Mouse (Mus musculus) myocyte (in vitro differentiated cells): ENCODE measurements at regions not wholly inside any gene's neighbourhood (a gene's known extent, or its start where the extent isn't known, plus 50 kb on each side); places are given as distances from the start of the nearest gene placed in this dataset.

Source experiments
- H3K27me3 ChIP-seq: one replicate; pipeline ENCODE4 v1.6.1; 2011; ENCODE audit not compliant: control insufficient read depth, insufficient read depth, insufficient read length
- H3K36me3 ChIP-seq: one replicate; pipeline ENCODE4 v1.6.1; 2011; ENCODE audit not compliant: control insufficient read depth, insufficient read depth
- H3K4me2 ChIP-seq: one replicate; pipeline ENCODE4 v1.6.1; 2011; ENCODE audit warnings: low read depth, control low read depth
- H3K4me3 ChIP-seq: one replicate; pipeline ENCODE4 v1.5.1; 2011; ENCODE audit warnings: mild to moderate bottlenecking, control low read depth, moderate library complexity
- H3K79me2 ChIP-seq: one replicate; pipeline ENCODE4 v1.6.1; 2011; ENCODE audit not compliant: control insufficient read depth, insufficient read depth
- H3ac ChIP-seq: one replicate; pipeline ENCODE4 v1.6.1; 2011; ENCODE audit not compliant: control insufficient read depth, insufficient read length
- CEBPB ChIP-seq: IDR thresholded peaks from 2 replicates; pipeline ENCODE4 v1.6.1; 2011; ENCODE audit warnings: mild to moderate bottlenecking, moderate library complexity; ENCODE audit not compliant: poor library complexity, insufficient read depth, severe bottlenecking
- E2F4 ChIP-seq: IDR thresholded peaks from one replicate; pipeline ENCODE4 v1.6.1; 2011; ENCODE audit warnings: mild to moderate bottlenecking, control low read depth, moderate library complexity; ENCODE audit not compliant: insufficient read depth
- MAX ChIP-seq: IDR thresholded peaks from one replicate; pipeline ENCODE4 v1.6.1; 2011; ENCODE audit warnings: low read depth, mild to moderate bottlenecking, control low read depth
- MYOD1 ChIP-seq, 3 experiments: IDR thresholded peaks; one replicate each; pipeline ENCODE4 v1.6.1; 2011; ENCODE audit warnings: control low read depth in 2 of 3, low read depth in 2 of 3, mild to moderate bottlenecking in 2 of 3, moderate library complexity in 1 of 3; ENCODE audit not compliant: insufficient read length in 2 of 3, control insufficient read depth in 1 of 3
- MYOG ChIP-seq, 3 experiments: IDR thresholded peaks; one replicate each; pipeline ENCODE4 v1.6.1; 2011; ENCODE audit warnings: control low read depth in 2 of 3, low read depth in 2 of 3, mild to moderate bottlenecking in 2 of 3; ENCODE audit not compliant: insufficient read length in 2 of 3, control insufficient read depth in 1 of 3, insufficient read depth in 1 of 3
- POLR2A ChIP-seq: IDR thresholded peaks from one replicate; pipeline ENCODE4 v1.6.1; 2011; ENCODE audit warnings: low read depth, mild to moderate bottlenecking, control low read depth, moderate library complexity; ENCODE audit not compliant: insufficient read length
- POLR2AphosphoS2 ChIP-seq: IDR thresholded peaks from one replicate; pipeline ENCODE4 v1.6.1; 2011; ENCODE audit warnings: low read depth, control low read depth; ENCODE audit not compliant: insufficient read length
- REST ChIP-seq: IDR thresholded peaks from one replicate; pipeline ENCODE4 v1.6.1; 2011; ENCODE audit warnings: mild to moderate bottlenecking, control low read depth, moderate library complexity; ENCODE audit not compliant: insufficient read depth, insufficient read length
- SRF ChIP-seq: IDR thresholded peaks from one replicate; pipeline ENCODE4 v1.6.1; 2011; ENCODE audit warnings: low read depth; ENCODE audit not compliant: control insufficient read depth, insufficient read length
- TCF12 ChIP-seq: IDR thresholded peaks from one replicate; pipeline ENCODE4 v1.6.1; 2011; ENCODE audit warnings: mild to moderate bottlenecking, control low read depth; ENCODE audit not compliant: poor library complexity, insufficient read depth, severe bottlenecking
- TCF3 ChIP-seq: IDR thresholded peaks from one replicate; pipeline ENCODE4 v1.6.1; 2011; ENCODE audit warnings: low read depth, control low read depth; ENCODE audit not compliant: insufficient read length
- USF1 ChIP-seq: IDR thresholded peaks from one replicate; pipeline ENCODE4 v1.6.1; 2011; ENCODE audit warnings: low read depth, mild to moderate bottlenecking, control low read depth, moderate library complexity

- H3K36me3 ChIP-seq, result no peaks in the 10 kb centered on the region
- no peak overlapping the region for H3K4me3 ChIP-seq
- no peak for TF ChIP-seq TCF3
- TF ChIP-seq POLR2A, result no peak
- TF ChIP-seq REST, result no peak
- TF ChIP-seq SRF, result no peak
- TF ChIP-seq CEBPB, result no peak
- no peak for TF ChIP-seq MYOG (IDR thresholded peaks at IDR 0.05; ENCODE audit: control insufficient read depth in 1 of 3, insufficient read depth in 1 of 3, insufficient read length in 2 of 3, low read depth in 2 of 3)
- TF ChIP-seq E2F4, result no peak
- no peak for TF ChIP-seq MAX
- TF ChIP-seq USF1, result no peak
- no peak for TF ChIP-seq MYOD1 (IDR thresholded peaks at IDR 0.05; ENCODE audit: control insufficient read depth in 1 of 3, insufficient read length in 2 of 3, low read depth in 2 of 3)
- TF ChIP-seq TCF12, result no peak
- no peak for TF ChIP-seq POLR2AphosphoS2
- no peak overlapping the region for H3K4me2 ChIP-seq
- no peaks in the 10 kb centered on the region for H3K79me2 ChIP-seq
- no peak overlapping the region for H3ac ChIP-seq
- no peaks in the 10 kb centered on the region for H3K27me3 ChIP-seq
These were observed 200.0 kb downstream of the Vgll3 start for GRCm38 (mm10) chr16:66014861-66015602.

GRCm38 (mm10) chr16:66017040-66017439 is 202.0 kb downstream of the Vgll3 start:
- Histone ChIP-seq H3K79me2 (no peaks in the 10 kb centered on the region), H3K27me3 (no peaks in the 10 kb centered on the region), H3ac (no peak overlapping the region), H3K4me3 (no peak overlapping the region), H3K36me3 (no peaks in the 10 kb centered on the region), H3K4me2 (no peak overlapping the region)
- TF ChIP-seq CEBPB (no peak), MAX (no peak), MYOD1 (IDR thresholded peaks at IDR 0.05; ENCODE audit: control insufficient read depth in 1 of 3, insufficient read length in 2 of 3, low read depth in 2 of 3) (no peak), USF1 (no peak), TCF12 (no peak), MYOG (IDR thresholded peaks at IDR 0.05; ENCODE audit: control insufficient read depth in 1 of 3, insufficient read depth in 1 of 3, insufficient read length in 2 of 3, low read depth in 2 of 3) (no peak), TCF3 (no peak), SRF (no peak), E2F4 (no peak), POLR2AphosphoS2 (no peak), POLR2A (no peak)

- Histone ChIP-seq H3K79me2 (no peaks in the 10 kb centered on the region), H3K36me3 (no peaks in the 10 kb centered on the region), H3K27me3 (no peaks in the 10 kb centered on the region), H3ac (no peak overlapping the region), H3K4me2 (no peak overlapping the region), H3K4me3 (no peak overlapping the region)
- no peak for TF ChIP-seq CEBPB
- no peak for TF ChIP-seq SRF
- no peak for TF ChIP-seq TCF3
- no peak for TF ChIP-seq E2F4
- TF ChIP-seq TCF12, result no peak
These were observed 208.3 kb downstream of the Vgll3 start for GRCm38 (mm10) chr16:66023397-66023796.
